Mouse (Mus musculus): ENCODE data around the gene Brap. TPM values are rescaled to one million over a fixed set of nuclear protein-coding genes. Genes with fewer than 3 reads are reported as not detected.

The Brap gene
- total and polyA plus RNA-seq, 3 experiments = 40.3 to 176 (median 42.4) TPM

- Histone ChIP-seq H3K4me1 (ENCODE audit: control insufficient read depth in 1 of 2, insufficient read depth in 2 of 2, low read length in 2 of 2) (peaks cover 7 to 9% of the 10 kb centered on the region in 2 experiments; a peak in 3 of 4 replicates), H3K27ac (ENCODE audit: control insufficient read depth, low read depth, low read length) (no peak overlapping the region), H3K9me3 (replicated peaks; ENCODE audit: insufficient read depth, low read length) (no peaks in the 10 kb centered on the region), H3K27me3 (ENCODE audit: control insufficient read depth in 1 of 2, insufficient read depth in 2 of 2, low read length in 2 of 2) (no peaks in the 10 kb centered on the region), H3K79me2 (ENCODE audit: control insufficient read depth, insufficient read depth, low read length, poor library complexity) (no peaks in the 10 kb centered on the region), H3K9ac (ENCODE audit: control insufficient read depth, low read depth, low read length, poor library complexity, severe bottlenecking) (no peak overlapping the region), H3K36me3 (ENCODE audit: control insufficient read depth in 1 of 2, insufficient read depth in 2 of 2, low read length in 2 of 2) (peaks cover 0 to 4% of the 10 kb centered on the region in 2 experiments; a peak in 2 of 4 replicates), H3K4me3 (ENCODE audit: control insufficient read depth in 1 of 2, insufficient read depth in 1 of 2, low read depth in 2 of 2, low read length in 2 of 2) (no peak overlapping the region)
- TF ChIP-seq MAX (IDR thresholded peaks at IDR 0.05; ENCODE audit: low read length) (no peak), ZMIZ1 (IDR thresholded peaks at IDR 0.05; ENCODE audit: low read depth, low read length) (no peak), KAT2A (conservative IDR thresholded peaks at IDR 0.05; ENCODE audit: low read depth, low read length) (no peak), MEF2A (IDR thresholded peaks at IDR 0.05; ENCODE audit: extremely low read depth, insufficient replicate concordance, low read depth, low read length, poor library complexity, severe bottlenecking) (no peak), SIN3A (IDR thresholded peaks at IDR 0.05; ENCODE audit: low read length) (no peak), HCFC1 (IDR thresholded peaks at IDR 0.05; ENCODE audit: low read depth, low read length) (no peak), CHD1 (IDR thresholded peaks at IDR 0.05; ENCODE audit: low read depth, low read length) (no peak), ZKSCAN1 (IDR thresholded peaks at IDR 0.05; ENCODE audit: low read depth, low read length) (no peak), SMC3 (IDR thresholded peaks at IDR 0.05; ENCODE audit: low read depth, low read length) (no peak), ELF1 (IDR thresholded peaks at IDR 0.05; ENCODE audit: low read depth, low read length) (no peak), UBTF (IDR thresholded peaks at IDR 0.05; ENCODE audit: borderline replicate concordance, insufficient read depth, low read depth, low read length) (no peak)
- DNase-seq (ENCODE audit: low read depth, low spot score) = no peak
Measured at GRCm38 (mm10) chr5:121696761-121697160, 36.4 kb downstream of the Brap start.

- Histone ChIP-seq H3K27ac (ENCODE audit: control insufficient read depth, low read depth, low read length) (no peak overlapping the region), H3K4me1 (ENCODE audit: control insufficient read depth in 1 of 2, insufficient read depth in 2 of 2, low read length in 2 of 2) (peaks cover 7 to 10% of the 10 kb centered on the region in 2 experiments; a peak in 3 of 4 replicates)
Measured at GRCm38 (mm10) chr5:121699891-121700290, 39.5 kb downstream of the Brap start.

More at GRCm38 (mm10) chr5:121699891-121700290, 39.5 kb downstream of the Brap start:
- H3K36me3 ChIP-seq (ENCODE audit: control insufficient read depth in 1 of 2, insufficient read depth in 2 of 2, low read length in 2 of 2) = peaks cover 0 to 7% of the 10 kb centered on the region in 2 experiments; a peak in 2 of 4 replicates
- H3K79me2 ChIP-seq (ENCODE audit: control insufficient read depth, insufficient read depth, low read length, poor library complexity) = no peaks in the 10 kb centered on the region
- H3K9me3 ChIP-seq (replicated peaks; ENCODE audit: insufficient read depth, low read length) = no peaks in the 10 kb centered on the region
- no peaks in the 10 kb centered on the region for H3K27me3 ChIP-seq (ENCODE audit: control insufficient read depth in 1 of 2, insufficient read depth in 2 of 2, low read length in 2 of 2)
- no peak for DNase-seq (ENCODE audit: low read depth, low spot score)
- H3K4me3 ChIP-seq (ENCODE audit: control insufficient read depth in 1 of 2, insufficient read depth in 1 of 2, low read depth in 2 of 2, low read length in 2 of 2) = no peak overlapping the region
- no peak for TF ChIP-seq ZMIZ1 (IDR thresholded peaks at IDR 0.05; ENCODE audit: low read depth, low read length)
- TF ChIP-seq EP300 (IDR thresholded peaks at IDR 0.05; ENCODE audit: low read depth in 1 of 2, low read length in 2 of 2) = no peak
- TF ChIP-seq UBTF (IDR thresholded peaks at IDR 0.05; ENCODE audit: borderline replicate concordance, insufficient read depth, low read depth, low read length) = no peak
- TF ChIP-seq HCFC1 (IDR thresholded peaks at IDR 0.05; ENCODE audit: low read depth, low read length) = no peak
- TF ChIP-seq POLR2AphosphoS2 (IDR thresholded peaks at IDR 0.05; ENCODE audit: low read length) = no peak
- TF ChIP-seq CTCF (IDR thresholded peaks at IDR 0.05 in 2 of 3, conservative IDR thresholded peaks at IDR 0.05 in 1 of 3; ENCODE audit: control insufficient read depth in 1 of 3, insufficient read depth in 1 of 3, low read depth in 2 of 3, low read length in 3 of 3, poor library complexity in 1 of 3, severe bottlenecking in 1 of 3) = no peak
- TF ChIP-seq TAL1 (IDR thresholded peaks at IDR 0.05; ENCODE audit: low read length) = no peak
- no peak for TF ChIP-seq ETS1 (IDR thresholded peaks at IDR 0.05; ENCODE audit: low read depth, low read length)
- TF ChIP-seq CHD1 (IDR thresholded peaks at IDR 0.05; ENCODE audit: low read depth, low read length) = no peak
- no peak for TF ChIP-seq SIN3A (IDR thresholded peaks at IDR 0.05; ENCODE audit: low read length)
- TF ChIP-seq POLR2A (IDR thresholded peaks at IDR 0.05; ENCODE audit: control insufficient read depth in 1 of 2, insufficient read depth in 1 of 2, low read depth in 1 of 2, low read length in 2 of 2, poor library complexity in 1 of 2) = no peak
- no peak for TF ChIP-seq USF2 (IDR thresholded peaks at IDR 0.05; ENCODE audit: borderline replicate concordance in 1 of 2, insufficient read depth in 1 of 2, low read depth in 1 of 2, low read length in 2 of 2)
- TF ChIP-seq MAFK (IDR thresholded peaks at IDR 0.05; ENCODE audit: borderline replicate concordance, low read depth, low read length) = no peak
- no peak for TF ChIP-seq ELF1 (IDR thresholded peaks at IDR 0.05; ENCODE audit: low read depth, low read length)
- TF ChIP-seq GABPA (IDR thresholded peaks at IDR 0.05; ENCODE audit: low read depth, low read length) = no peak
- TF ChIP-seq RCOR1 (IDR thresholded peaks at IDR 0.05; ENCODE audit: low read depth, low read length) = no peak
- TF ChIP-seq E2F4 (IDR thresholded peaks at IDR 0.05; ENCODE audit: borderline replicate concordance, low read depth, low read length) = no peak
- TF ChIP-seq TBP (IDR thresholded peaks at IDR 0.05; ENCODE audit: low read depth, low read length) = no peak
- TF ChIP-seq POLR2AphosphoS5 (IDR thresholded peaks at IDR 0.05; ENCODE audit: borderline replicate concordance, low read depth, low read length) = no peak
- H3K9ac ChIP-seq (ENCODE audit: control insufficient read depth, low read depth, low read length, poor library complexity, severe bottlenecking) = no peak overlapping the region

All from MEL (cell line).